23 mouse cellular contexts compared by ENCODE assay signal in genomic region chr12:82197207-82197606, GRCm38 (mm10).
"Had no signal": no experiment of that assay in that cellular context is flagged by ENCODE, and none has a peak within 500 bp of the region (broad histone marks: within the 10 kb centered on the region; RNA-seq: fewer than 3 reads in every experiment).

No protein-coding gene starts in this region.

- H3K9me3 ChIP-seq: intestine, embryonic 15.5 days; limb, embryonic 12.5 days; limb, embryonic 15.5 days; midbrain, embryonic 10.5 days; midbrain, embryonic 13.5 days; neural tube, embryonic 13.5 days had no signal

- DNase-seq: kidney, adult 11 months; kidney, adult 9 months; kidney, postnatal 14 days; left cerebral cortex, postnatal 4 days; liver, postnatal 0 days; right cerebral cortex, adult 18-20 months; right cerebral cortex, postnatal 14 days; right cerebral cortex, postnatal 4 days; thymus, adult 2 months; thymus, postnatal 14 days; thymus, postnatal 4 days had no signal

- H3K4me2 ChIP-seq: intestine, embryonic 15.5 days; limb, embryonic 12.5 days; limb, embryonic 15.5 days; liver, embryonic 11.5 days; midbrain, embryonic 13.5 days; neural tube, embryonic 13.5 days had no signal

- ATAC-seq: intestine, embryonic 15.5 days; liver, postnatal 0 days; midbrain, embryonic 13.5 days; midbrain, embryonic 16.5 days had no signal

- H3K4me3 ChIP-seq: intestine, embryonic 15.5 days; limb, embryonic 12.5 days; limb, embryonic 15.5 days; midbrain, embryonic 10.5 days; midbrain, embryonic 13.5 days; myocyte; neural tube, embryonic 13.5 days had no signal

- H3K27ac ChIP-seq: intestine, embryonic 15.5 days; limb, embryonic 12.5 days; limb, embryonic 15.5 days; liver, embryonic 14.5 days; macrophage; neural tube, embryonic 13.5 days; stomach, postnatal 0 days had no signal

- H3K36me3 ChIP-seq: intestine, embryonic 15.5 days; limb, embryonic 12.5 days; limb, embryonic 15.5 days; midbrain, embryonic 13.5 days; neural tube, embryonic 13.5 days had no signal

- H3K9ac ChIP-seq: intestine, embryonic 15.5 days; limb, embryonic 12.5 days; limb, embryonic 15.5 days; liver, embryonic 14.5 days; liver, postnatal 0 days; midbrain, embryonic 13.5 days; neural tube, embryonic 13.5 days had no signal

- H3K27me3 ChIP-seq: intestine, embryonic 15.5 days; limb, embryonic 12.5 days; limb, embryonic 15.5 days; midbrain, embryonic 13.5 days; neural tube, embryonic 13.5 days had no signal
